Mouse (Mus musculus) bone marrow macrophage, adult 2 months (primary cell): Measurements from ENCODE around the gene Kdm5c. TPM values are rescaled to one million over a fixed set of nuclear protein-coding genes. Genes with fewer than 3 reads are reported as not detected.
"Not testable (repeated sequence)": the region's sequence is repeated elsewhere in the genome, so short reads cannot be mapped to it uniquely, and the experiment has no call there.

ENCODE experiments used
- H3K27ac ChIP-seq: 2 replicates; pipeline ENCODE4 v1.5.1; 2012; ENCODE audit warnings: low read depth, low read length; ENCODE audit not compliant: insufficient read depth
- H3K4me1 ChIP-seq: 2 replicates; pipeline ENCODE4 v1.6.1; 2012; ENCODE audit warnings: low read length; ENCODE audit not compliant: control insufficient read depth, insufficient read depth
- H3K4me3 ChIP-seq: 2 replicates; pipeline ENCODE4 v1.5.1; 2012; ENCODE audit warnings: mild to moderate bottlenecking, low read length, moderate library complexity; ENCODE audit not compliant: insufficient read depth
- CTCF ChIP-seq: IDR thresholded peaks from 2 replicates; pipeline ENCODE4 v1.5.1; 2012; ENCODE audit warnings: low read depth, mild to moderate bottlenecking, low read length, moderate library complexity
- POLR2A ChIP-seq: IDR thresholded peaks from 2 replicates; pipeline ENCODE4 v1.6.1; 2012; ENCODE audit warnings: mild to moderate bottlenecking, low read depth, low read length, borderline replicate concordance
- polyA plus RNA-seq: library from polyadenylated mRNA; stranded (reverse); fragments of >200 nt; gene quantifications from 2 replicates; pipeline ENCODE4 v1.2.4, GENCODE M21; 2012; ENCODE audit not compliant: missing spikeins, insufficient read depth, insufficient read length

Kdm5c gene
- polyA plus RNA-seq, 1 experiment = 62.3 TPM

DNA sequence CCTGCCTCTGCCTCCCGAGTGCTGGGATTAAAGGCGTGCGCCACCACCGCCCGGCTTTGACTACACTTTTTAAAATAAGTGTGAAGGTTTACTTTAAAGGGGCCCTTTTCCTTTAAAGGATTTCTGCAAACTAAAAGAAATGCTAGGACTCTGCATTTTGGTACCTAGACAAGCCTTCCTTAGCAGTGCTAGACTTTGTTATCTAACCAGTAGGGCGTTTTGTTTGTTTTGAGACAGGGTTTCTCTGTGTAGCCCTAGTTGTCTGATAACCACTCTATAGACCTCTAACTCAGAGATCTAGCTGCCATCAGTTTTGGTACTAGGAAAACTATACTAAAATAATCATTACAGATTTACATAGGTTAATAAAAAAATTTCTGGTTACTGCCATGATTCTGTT lies 46.6 kb downstream of the Kdm5c start:
- Histone ChIP-seq H3K4me1 (no peaks in the 10 kb centered on the region), H3K4me3 (no peak overlapping the region), H3K27ac (no peak overlapping the region)
- TF ChIP-seq CTCF (no peak), POLR2A (no peak)

DNA sequence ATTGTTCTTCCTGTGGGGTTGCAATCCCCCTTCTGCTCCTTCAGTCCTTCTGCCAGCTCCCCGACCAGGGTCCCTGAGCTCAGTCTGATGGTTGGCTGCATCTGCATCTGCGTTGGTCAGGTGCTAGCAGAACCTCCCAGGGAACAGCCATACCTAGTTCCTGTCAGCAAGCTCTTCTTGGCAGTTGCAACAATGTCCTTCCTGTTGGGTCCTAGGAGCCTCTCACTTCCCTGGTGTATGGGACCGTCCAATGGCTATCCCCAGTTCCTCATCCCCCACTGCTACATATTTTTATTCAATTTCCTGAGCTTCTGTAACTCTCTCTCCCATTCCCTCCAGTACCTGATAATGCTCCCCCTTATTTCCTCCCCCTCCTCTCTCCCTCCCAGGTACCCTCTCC lies 51.9 kb downstream of the Kdm5c start:
- peaks cover 3% of the 10 kb centered on the region; the same call in 1 of the 2 replicates for H3K4me1 ChIP-seq
- TF ChIP-seq CTCF = no peak
- TF ChIP-seq POLR2A = no peak
- H3K4me3 ChIP-seq = no peak overlapping the region
- H3K27ac ChIP-seq = no peak overlapping the region

DNA sequence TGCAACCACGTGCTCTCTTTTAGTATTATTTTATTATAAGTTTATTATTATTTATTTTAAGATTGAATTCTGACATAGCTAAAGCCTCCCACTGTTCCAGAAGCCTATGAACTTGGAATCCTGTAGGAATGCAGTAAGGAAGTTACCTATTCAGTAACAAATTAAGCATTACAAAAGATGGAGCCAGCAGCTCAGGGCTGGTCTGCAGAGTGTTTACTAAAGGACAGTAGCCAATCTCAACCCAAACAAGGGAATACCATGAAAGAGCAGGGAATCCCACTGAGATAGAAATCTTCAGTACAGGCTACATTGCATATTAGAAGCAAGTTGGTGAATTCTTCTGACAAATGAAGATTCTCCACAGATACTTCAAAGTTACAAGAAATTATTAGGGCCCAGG lies 54.2 kb downstream of the Kdm5c start:
- H3K4me3 ChIP-seq, H3K4me1 ChIP-seq, H3K27ac ChIP-seq: not testable (repeated sequence)

DNA sequence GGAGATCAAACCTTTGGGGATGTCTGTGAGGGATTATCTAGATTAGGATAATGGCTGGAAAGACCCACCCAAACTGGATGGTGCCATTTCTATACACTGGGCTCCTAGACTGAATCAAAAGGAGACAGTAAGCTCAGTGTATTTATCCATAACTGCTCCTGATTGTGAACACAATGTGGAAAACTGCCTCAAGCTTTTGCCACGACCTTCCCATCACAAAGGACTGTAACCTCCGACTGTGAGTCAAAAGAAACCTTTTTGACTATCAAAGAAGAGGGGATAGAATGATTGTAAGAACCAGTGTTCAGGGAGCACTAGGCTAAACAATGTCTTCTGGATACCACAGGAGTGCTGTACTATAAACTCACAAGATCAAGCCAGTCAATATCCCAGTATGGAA lies 73.4 kb downstream of the Kdm5c start:
- Histone ChIP-seq H3K27ac (no peak overlapping the region), H3K4me1 (no peaks in the 10 kb centered on the region), H3K4me3 (no peak overlapping the region)
- no peak for TF ChIP-seq CTCF

DNA sequence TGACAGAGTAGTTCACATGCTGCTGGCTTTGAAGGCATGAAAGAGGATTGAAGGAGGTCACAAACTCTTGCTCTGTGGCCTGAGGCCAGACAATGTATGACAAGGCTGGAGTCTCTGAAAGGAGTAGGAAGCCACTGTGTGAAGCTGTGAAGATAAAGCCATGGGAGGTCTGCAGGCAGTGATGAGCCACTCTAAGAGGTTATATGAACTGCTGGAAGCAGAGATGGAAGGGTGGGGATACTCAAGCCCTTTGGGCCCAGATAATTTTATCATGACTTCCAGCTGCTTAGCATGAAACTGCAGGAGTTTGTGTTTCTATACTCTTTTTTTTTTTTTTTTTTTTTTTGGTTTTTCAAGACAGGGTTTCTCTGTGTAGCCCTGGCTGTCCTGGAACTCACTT lies 74.6 kb downstream of the Kdm5c start:
- H3K4me1 ChIP-seq = no peaks in the 10 kb centered on the region
- H3K4me3 ChIP-seq = no peak overlapping the region
- no peak overlapping the region for H3K27ac ChIP-seq
- TF ChIP-seq POLR2A (no peak), CTCF (no peak)

DNA sequence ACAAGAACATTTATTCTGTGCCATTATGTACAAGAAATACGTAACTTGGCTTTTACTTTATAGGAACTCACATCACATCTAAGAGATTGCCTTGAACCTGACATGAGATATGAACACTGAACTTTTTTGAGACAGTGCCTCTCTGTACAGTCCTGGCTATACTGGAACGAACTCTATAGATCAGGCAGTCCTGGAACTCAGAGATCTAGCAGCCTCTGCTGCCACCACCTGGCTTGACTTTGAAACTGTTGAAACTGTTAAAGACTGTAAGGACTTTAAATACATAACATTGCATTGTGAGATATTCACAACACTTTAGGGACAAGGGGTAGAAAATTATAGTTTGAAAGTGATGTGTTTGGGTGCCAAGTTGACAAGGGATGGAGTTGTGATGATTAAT lies 75.1 kb downstream of the Kdm5c start:
- H3K4me3 ChIP-seq = no peak overlapping the region
- H3K4me1 ChIP-seq = no peaks in the 10 kb centered on the region
- TF ChIP-seq CTCF = no peak
- TF ChIP-seq POLR2A = no peak
- no peak overlapping the region for H3K27ac ChIP-seq

DNA sequence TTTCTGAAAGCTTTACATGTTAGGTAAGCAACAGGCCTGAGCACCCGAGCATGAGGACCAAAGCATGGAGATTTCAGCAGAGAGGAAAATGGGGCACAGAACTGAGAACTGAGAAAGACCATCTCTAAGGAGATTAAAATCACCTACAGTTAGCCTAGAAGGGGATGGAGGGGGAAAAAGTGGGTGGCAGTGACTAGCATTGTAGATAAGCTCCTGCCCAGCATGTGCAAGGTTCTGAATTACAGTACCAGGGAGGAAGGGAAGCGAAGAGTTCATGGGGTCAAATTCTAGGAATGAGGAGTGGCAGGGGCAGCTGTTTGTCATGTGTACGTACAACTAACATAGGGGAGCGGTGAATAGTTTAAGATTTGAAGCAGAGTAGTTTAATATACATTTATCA lies 87.7 kb downstream of the Kdm5c start:
- H3K4me1 ChIP-seq = peaks cover 2% of the 10 kb centered on the region; the same call in 1 of the 2 replicates
- TF ChIP-seq POLR2A (no peak), CTCF (no peak)
- no peak overlapping the region for H3K27ac ChIP-seq
- H3K4me3 ChIP-seq = no peak overlapping the region

DNA sequence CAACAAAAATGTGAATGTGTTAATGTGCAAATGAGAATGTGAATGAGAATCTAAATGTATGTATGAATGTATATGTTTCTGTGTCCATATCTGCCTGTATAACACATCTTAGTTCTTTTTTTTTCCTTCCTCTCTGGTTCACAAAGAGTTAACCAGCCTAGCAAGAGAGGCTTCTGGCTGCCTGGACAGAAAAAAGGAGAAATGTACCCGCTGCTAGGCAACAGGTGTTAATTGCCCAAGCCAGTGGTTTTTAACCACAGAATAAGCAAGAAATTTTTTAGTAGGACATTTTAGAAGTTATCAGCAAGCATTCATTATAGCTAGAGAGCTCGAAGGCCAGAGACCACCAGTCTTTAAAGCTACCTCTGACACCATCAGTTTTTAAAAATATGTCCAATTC lies 90.0 kb downstream of the Kdm5c start:
- TF ChIP-seq CTCF = no peak
- TF ChIP-seq POLR2A = no peak
- peaks cover 5% of the 10 kb centered on the region for H3K4me1 ChIP-seq
- no peak overlapping the region for H3K4me3 ChIP-seq
- H3K27ac ChIP-seq = peak overlapping the region; percentile 30

DNA sequence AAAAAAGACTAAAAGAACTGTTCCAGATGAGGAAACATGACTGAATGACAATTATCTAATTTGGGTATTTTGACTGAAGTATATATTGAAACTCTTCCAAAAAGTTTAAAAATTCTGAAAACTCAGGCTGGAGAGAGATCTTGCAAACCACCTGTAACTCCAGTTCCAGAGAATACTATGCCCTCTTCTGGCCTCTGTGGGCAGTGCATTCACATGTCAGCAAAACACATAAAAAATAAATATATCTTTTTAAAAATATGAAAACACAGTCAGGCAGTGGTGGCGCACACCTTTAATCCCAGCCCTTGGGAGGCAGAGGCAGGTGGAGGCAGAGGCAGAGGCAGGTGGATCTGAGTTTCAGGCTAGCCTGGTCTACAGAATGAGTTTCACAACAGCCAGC lies 90.8 kb downstream of the Kdm5c start:
- Histone ChIP-seq H3K4me1 (peaks cover 8% of the 10 kb centered on the region), H3K4me3 (no peak overlapping the region), H3K27ac (no peak overlapping the region)
- TF ChIP-seq CTCF (no peak), POLR2A (no peak)

Other genes starting within 250 kb of the Kdm5c start
- 35.7 and 44.7 TPM in 2 replicates for gene Hsd17b10, start 231.2 kb upstream of the Kdm5c start, polyA plus RNA-seq
- gene Ribc1, start 216.7 kb upstream of the Kdm5c start, polyA plus RNA-seq = 1.4 and 2.3 TPM in 2 replicates
- gene Smc1a, start 216.6 kb upstream of the Kdm5c start, polyA plus RNA-seq = 79.8 and 88.5 TPM in 2 replicates
- gene Iqsec2, start 88.8 kb upstream of the Kdm5c start, polyA plus RNA-seq = 40.2 and 41.1 TPM in 2 replicates
- 18.9 and 21.0 TPM in 2 replicates for gene Kantr, start 94.5 kb downstream of the Kdm5c start, polyA plus RNA-seq
- 23.6 and 32.4 TPM in 2 replicates for gene Tspyl2, start 109.4 kb downstream of the Kdm5c start, polyA plus RNA-seq
- not detected in 2 replicates for gene Gpr173, start 135.7 kb downstream of the Kdm5c start, polyA plus RNA-seq